Mouse (Mus musculus) liver, adult 2 months (tissue): ENCODE results near the gene Gm45233.

Source experiments
- CTCF ChIP-seq: fragments of 200-500 bp; IDR thresholded peaks from 2 replicates; pipeline ENCODE4 v1.5.1; 2011; ENCODE audit warnings: low read depth, low read length, control low read depth
- POLR2A ChIP-seq: fragments of 200-500 bp; IDR thresholded peaks from 2 replicates; pipeline ENCODE4 v1.6.1; 2011; ENCODE audit warnings: low read length, control low read depth; ENCODE audit not compliant: insufficient read depth; ENCODE audit errors: extremely low read depth

DNA sequence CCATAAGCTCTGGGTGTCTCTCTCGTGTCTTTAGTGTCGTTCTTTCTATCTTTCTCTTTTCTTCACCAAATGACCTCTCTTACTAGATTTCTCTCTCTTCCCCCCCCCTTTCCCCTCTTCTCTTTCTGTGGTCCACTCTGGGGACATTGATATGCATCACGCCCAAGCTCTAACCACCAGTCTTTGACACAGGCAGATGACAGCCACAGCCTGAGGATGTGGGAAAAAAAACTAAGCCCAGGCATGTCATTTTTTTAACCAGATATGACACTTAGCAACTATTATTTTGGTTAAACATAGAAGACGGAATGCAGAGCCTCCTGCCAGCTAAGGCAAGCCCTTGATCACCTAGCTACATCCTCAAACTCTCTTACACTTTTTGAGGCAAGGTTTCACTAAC lies 5.3 kb upstream of the Gm45233 start:
- no peak for TF ChIP-seq CTCF
- TF ChIP-seq POLR2A, result no peak
